Mouse (Mus musculus) bone marrow, adult 2 months (tissue): ENCODE measurements around the gene Fdx1.

Experiments used
- CTCF ChIP-seq: fragments of 200-500 bp; IDR thresholded peaks from 2 replicates; pipeline ENCODE4 v1.5.1; 2011; ENCODE audit warnings: low read length, control low read depth; ENCODE audit not compliant: control insufficient read depth, insufficient read depth
- POLR2A ChIP-seq: fragments of 200-500 bp; IDR thresholded peaks from 2 replicates; pipeline ENCODE4 v1.6.1; 2011; ENCODE audit warnings: low read depth, mild to moderate bottlenecking, control low read depth, low read length, borderline replicate concordance; ENCODE audit not compliant: control insufficient read depth

GRCm38 (mm10) chr9:51960331-51960730 is 3.0 kb downstream of the Fdx1 start:
- TF ChIP-seq CTCF (no peak), POLR2A (no peak)
